Mouse (Mus musculus) embryo, embryonic 10 days (tissue): ENCODE measurements around the gene Slfnl1.

Experiments used
- DNase-seq: peaks from one replicate; pipeline ENCODE4 v3.0.0-alpha.2; 2015; ENCODE audit warnings: low spot score

Gene Slfnl1

DNA sequence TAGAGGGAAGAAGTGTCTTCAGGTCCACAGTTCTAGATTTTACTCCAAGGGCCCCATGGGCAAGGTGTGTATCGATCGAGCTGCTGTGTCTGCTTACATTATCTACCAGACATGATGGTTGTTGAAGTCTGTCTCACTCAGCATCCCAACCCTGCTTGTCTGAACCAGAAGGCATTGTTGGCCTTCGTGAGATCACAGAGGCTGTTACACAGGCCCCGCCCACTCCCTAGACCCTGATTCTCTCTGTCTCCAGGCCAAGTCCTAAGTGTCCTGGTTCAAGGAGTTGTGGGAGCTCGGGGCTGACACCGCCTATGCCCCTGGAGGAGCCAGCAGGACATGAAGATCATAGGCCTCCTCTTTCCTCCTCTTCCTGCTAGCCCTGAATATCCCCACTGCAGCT lies at the start of gene Slfnl1:
Gene Slfnl1 (plus strand): TSS at position 246 of the 400 bp plus-strand sequence.
- no peak for DNase-seq

DNA sequence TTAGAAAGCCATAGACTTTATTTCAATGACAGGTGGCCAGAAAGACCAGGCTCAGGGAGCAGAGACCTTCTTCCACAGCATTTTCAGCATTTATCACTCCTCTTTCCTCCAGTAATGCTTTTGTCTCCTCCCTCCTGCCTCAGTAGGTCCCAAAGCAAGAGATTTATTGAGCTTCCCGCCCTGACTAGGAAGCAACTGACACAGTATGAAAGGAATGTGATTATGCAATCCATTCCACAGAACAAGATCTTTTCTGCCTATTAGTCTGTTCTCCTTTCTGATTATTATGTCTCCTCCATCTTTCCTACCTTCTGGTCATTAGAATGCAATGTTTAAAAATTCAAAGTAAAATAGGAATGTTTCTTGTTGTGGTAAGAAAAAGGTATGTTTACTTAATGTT lies 44.3 kb upstream of the Slfnl1 start:
- no peak for DNase-seq

DNA sequence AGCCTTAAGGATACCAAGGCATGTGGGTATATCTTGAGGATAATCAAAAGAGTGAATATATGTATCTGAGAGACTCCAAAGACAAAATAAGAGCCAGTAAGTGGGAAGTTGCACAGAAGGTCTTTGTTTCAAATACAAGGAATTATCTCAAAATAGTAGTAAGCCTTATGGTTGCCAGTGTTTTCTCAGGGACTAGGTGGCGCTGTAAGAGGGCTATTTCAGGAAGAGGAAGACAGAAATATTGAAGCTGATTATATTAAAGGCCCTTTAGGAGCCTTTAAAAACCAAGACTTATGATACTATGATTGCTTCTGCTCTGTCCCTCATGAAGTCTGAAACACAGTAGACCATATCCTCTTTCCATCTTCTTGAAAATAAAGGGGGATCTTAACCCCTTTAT lies 25.1 kb upstream of the Slfnl1 start:
- DNase-seq, result no peak

DNA sequence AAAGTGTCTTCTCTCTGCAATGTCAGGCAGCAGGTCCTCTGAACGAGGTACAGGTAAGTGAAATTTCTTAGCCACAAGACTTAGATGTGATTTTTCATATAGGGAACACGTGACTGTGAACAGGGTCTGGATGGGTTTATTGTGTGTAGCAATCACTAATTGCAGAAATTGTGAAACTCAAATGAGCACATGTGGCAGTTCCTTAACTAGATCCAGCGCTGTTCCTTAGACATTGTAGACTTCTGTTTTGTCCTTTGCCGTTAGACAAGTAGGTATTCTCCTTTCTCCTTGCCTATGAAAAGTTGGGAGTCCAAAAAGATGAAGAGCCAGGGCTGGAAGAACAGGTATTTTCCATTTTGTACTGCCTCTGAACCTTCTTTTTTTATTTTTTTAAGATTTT lies 20.8 kb upstream of the Slfnl1 start:
- DNase-seq, result no peak

DNA sequence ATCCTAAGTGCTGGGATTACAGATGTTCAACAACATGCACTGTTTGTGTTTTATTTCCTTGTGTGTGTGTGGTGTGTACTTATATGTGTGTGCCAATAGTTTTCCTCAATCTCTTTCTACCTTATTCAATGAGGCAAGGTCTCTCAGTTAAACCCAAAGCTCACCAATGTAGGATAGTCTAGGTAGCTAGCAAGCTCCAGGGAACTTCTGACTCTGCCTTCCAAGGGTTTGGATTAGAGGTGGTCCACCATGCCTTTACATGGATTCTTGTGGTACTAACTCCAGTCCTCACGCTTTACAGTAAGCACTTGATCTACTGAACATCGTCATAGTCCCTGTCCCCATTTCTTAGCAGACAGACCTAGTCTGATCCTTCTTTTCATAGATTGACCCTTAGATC lies 17.7 kb upstream of the Slfnl1 start:
- DNase-seq, result no peak

DNA sequence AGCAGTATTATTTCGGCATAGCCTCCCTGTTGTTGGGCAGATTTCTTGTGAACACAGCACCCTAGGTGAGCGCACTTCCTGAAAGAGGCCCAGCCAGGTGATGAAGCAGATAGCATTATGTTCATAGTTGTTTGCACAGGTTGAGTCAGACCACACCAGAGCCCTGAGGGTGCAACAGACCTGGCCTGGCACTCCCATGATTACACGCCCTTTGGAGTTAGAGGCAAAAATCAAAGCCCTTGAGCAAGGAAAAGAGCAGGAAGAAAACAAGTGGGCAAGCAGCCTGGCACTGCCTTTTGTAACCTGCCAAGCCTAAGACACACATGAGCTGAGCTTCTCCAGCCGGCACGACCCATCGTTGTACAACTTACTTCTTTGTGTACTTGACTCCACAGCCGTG lies 15.5 kb upstream of the Slfnl1 start:
- DNase-seq, result no peak

DNA sequence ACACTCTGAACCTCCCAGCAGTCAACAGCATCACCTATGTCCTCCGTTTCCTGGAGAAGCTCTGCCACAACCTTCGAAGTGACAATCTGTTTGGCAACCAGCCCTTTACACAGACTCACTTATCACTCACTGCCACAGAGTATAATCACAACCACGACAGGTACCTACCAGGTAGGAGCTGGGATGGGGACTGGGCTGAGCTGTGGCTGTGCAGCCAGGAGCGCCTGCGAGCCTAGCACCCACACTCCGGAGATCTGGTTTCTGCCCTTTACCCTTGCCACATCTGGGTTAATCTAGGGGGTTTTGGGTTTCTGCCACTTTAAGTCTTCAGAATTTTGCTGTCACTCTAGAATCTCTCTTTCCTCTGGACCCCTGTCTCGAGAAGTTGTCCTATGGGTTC lies 15.1 kb upstream of the Slfnl1 start:
- DNase-seq, result no peak

DNA sequence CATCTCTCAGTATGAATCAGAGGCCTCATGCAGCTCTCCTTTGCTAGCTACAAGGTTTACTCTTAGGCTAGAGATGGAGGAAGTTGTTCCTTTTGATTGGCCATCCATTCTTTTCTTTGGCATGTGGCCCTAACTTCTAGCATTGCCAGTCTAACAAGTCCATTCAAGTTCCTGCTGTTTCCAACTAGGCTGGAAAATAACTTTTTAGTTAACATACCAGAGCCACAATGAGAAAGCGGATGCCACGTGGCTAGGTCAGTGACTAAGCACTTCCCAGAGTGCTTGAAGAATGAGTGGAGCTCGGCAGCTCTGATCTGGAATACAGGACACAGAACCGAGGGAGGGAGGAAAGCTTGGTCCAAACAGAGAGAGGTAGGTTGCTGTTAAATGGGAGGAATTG lies 14.7 kb upstream of the Slfnl1 start:
- DNase-seq, result no peak

DNA sequence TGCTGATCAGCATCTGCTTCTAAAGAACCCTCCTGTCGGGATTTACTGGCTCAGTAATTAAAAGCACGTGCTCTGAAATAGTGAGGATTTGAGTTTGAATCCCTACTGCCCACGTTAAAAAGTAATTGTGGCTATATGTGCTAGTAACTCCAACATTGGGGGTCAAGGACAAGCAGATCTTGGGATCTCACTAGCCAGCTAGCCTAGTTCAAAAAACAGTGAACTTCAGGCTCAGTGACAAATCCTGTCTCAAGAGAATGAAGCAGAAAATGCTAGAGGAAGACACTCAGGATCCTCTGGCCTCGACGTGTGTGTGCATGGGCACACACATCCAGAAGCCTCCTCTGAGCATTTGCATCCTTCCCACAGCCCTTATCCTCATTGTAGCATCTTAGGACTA lies 10.3 kb upstream of the Slfnl1 start:
- DNase-seq, result no peak

DNA sequence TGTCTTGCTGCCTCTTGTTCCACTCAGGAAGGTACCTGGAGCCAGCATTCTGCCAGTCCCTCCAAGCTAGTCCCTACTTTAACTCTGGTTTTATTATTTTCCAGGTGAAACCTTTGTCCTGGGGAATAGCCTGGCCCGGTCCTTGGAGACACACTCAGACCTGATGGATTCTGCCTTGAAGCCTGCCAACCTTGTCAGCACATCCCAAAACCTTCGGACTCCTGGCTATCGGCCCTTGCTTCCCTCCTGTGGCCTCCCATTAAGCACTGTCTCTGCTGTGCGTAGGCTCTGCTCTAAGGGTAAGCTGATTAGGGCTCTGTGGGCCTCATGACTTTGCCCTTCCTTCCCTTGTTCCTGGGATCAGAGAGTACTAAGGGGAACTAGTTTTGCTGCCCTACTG lies 9.7 kb upstream of the Slfnl1 start:
- DNase-seq, result no peak

DNA sequence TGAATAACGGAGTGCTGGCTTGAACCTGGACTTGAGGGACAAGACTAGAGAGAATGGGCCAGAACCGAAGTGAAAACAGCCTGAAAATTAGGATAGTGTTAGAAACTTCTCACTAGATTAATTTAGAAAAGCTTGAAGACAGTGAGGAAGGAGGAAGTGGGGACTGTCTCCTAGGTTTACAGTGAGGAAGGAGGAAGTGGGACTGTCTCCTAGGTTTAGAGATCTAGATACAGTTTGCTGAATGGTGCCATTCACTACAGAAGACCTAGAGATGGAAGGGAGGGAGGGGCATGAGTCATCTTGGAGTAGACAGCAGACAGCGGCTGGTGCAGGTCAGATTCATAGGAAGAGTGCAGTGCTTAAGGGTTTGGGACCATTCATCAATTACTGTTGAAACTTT lies 8.9 kb upstream of the Slfnl1 start:
- DNase-seq, result no peak

DNA sequence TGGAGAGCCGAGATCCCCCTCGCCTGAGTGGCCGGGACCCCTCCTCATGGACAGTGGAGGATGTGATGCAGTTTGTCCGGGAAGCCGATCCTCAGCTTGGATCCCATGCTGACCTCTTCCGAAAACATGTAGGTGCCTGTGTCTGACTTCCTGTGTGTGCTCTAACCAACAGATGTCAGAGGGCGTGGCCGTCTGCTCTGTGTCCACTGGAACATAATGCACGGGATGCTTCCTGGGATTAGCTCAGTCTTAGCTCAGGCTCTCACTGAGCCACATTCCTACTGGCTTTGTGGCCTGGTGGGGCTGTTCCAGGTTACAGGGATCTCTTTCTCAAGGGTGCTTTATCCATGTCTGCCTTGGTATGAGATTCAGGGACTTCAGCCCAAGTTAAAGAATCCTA lies 3.9 kb upstream of the Slfnl1 start:
- DNase-seq, result peak; percentile 14

DNA sequence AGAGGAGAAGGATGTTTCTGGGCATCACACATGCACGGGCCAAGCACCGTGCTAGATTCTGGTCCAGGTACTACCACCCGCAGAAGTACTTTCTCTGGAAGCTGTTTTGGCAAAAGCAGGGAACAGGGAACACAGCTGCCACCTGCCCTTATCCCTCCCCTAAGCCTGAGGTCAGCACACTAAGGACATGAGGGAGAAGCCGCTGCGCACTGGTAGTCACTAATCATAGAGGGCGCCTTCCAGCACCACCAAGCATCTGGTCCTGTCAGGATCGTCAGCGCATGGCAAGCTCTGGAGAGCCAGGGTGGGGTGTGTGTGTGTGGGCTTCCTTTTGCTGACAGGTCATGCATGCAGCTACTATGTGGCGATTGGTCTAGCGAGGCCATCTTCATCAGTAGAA lies 6.6 kb downstream of the Slfnl1 start:
- DNase-seq, result no peak

DNA sequence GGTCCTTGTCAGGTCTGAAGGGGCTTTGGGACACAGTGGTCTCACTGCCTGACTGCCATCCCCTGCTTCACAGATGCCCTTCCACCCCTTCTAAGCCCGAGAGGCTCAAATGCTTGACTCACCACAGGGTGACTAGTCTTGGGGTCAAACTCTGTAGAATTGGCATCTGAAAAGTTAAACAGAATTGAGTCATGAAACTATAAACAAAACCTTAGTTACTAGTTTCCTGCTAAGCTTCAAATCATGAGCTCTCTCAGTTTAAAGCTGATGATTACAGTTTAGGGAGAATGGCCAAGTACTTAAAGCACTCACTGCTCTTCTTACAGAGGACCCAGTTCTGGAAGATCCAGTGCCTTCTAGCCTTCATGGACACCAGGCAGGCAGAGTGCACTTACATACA lies 12.9 kb downstream of the Slfnl1 start:
- no peak for DNase-seq

DNA sequence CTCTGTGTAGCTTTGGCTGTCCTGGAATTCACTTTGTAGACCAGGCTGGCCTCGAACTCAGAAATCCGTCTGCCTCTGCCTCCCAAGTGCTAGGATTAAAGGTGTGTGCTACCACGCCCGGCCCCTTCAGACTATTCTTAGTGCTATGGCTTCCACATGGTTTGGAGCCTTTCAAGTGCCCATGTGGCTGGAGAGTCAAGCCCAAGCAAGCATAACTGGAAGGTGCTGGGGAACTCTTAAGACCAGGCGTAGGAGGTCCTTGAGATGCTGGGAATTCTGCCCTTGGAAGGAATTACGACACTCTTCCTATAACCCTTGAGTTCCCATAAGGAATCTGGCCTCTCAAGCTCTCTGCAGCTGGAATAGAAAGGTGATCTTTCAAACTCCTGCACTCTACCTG lies 24.6 kb downstream of the Slfnl1 start:
- DNase-seq, result no peak

DNA sequence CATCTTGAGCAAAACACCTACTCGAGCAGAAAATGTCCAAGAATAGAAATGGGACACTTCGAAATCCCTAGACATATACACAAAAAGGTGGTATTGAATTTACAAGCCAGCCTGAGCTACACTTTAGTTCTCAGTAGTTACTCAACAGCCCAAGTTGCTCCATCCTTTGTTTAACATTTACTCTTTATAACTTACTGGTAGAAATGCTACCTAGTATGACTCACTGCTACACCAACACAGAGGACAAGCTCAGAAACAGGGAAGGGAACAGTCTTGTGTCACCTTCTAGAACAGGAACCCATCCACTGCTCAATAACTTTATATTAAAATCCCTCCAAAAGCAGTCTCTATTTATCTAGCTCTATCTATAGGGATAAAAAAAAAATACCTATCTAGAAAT lies 33.7 kb downstream of the Slfnl1 start:
- DNase-seq, result no peak

DNA sequence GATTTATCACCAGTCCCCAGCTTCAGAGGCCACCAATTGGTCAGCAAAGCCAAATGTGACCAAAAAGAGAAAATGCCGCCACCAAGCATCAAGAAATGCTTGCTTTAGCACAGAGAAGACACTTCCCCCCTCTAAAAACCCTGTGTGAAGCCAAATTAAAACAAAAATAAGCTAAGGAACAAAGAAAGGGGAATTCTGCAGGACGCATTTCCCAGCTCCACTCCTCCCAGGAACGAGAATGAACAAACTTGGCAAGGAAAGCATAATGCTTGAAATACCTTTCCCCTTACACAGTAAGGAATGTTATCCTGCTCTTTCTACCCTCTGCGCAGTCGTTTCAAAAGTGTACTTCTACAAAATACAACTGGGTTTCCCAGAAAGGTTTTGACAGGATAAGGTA lies 36.0 kb downstream of the Slfnl1 start:
- no peak for DNase-seq

DNA sequence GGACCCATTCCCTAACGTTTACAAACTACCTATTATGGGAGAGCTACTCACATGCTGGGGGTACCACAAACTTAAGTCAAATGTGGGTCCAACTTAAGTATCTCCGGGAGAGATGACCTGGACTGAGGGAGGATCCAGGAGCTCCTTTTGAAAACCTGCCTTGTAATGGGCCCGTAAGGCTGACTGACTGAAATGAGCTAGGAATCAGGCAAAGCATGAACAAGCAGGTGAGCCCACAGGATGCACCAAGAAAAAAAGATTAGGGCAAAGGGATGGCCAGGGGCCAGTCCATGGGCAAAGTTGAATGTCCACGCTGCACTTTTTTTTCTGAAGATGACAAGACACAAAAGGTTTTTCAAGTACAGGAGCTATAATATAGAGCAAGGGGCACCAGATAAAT lies 37.0 kb downstream of the Slfnl1 start:
- DNase-seq, result no peak

DNA sequence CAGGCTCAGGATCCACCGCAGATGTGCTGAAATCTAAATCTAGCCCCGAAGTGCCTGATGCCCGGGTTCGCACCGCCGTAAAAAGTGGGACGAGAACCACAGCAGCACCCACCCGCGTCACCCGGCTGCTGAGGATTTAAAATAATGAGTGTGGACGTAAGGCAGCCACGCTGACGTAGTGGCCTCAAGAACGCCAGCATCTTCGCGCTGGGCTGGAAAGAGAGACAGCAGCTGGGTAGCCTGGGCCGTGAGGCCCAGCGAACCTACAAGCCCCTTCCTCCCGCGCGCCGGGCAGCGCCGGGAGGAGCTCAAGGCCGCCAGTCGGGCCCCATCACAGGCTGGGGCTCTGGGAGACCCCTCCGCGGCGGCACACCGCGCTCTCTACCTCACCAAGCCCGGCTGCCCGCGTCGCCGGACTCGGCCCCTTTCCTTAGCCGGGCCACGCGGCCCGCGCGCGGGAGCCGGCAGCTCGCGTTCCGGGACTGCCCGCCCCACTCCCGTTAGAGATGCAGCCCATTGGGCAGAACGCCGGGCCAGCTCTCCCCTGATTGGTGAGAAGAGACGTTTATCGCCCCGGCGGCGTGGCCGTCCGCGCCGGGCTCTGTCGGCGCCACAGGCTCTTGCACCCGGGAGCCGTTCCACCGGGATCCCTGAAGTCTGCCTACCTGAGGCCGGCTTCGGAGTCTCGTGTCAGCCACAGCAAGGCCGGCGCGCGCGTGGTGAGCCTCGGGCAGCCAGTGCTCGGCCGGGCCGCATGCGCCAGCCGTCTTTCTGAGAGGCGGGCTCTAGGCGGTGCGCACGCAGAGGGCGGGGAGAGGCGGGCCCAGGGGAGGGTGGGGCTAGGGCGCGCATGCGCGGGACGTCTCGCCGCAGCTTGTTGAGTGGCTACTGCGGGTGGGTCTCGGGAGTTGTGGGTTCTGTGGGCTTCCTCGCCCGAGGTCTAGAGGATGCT lies 37.7 kb downstream of the Slfnl1 start, which contains the start of gene Ctps:
Gene Ctps (minus strand): TSS at position 791 of the 952 bp plus-strand sequence.
- DNase-seq, result peak; percentile 95

DNA sequence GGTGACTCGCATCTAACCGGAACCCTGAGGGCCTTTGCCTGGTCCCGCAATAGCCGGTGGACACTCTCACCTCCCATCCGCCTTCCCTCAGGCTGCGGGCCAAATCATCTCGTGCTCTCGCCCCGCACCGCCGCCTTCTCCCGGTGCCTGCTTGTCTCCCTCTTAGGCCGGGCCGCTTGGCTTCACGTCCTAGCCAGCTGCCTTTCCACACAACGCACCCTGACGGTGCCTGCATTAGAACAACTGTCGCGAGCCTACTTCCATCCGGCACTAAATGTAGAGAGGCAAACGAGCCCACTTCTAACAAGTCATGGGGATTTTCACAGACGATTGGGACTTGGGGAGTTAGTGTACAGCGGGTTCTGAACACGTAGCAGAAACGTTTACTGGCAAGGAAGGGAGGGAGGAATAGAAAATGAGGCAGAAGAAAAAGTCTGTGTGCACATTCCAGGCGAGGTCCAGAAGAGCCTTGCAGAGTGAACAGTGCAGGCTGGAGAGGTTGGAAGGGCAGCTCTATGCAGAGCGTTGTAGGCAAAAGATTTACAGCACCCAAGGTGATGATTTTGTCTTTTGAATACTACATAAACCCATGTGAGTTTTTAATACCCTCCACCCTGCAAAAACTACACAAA lies 38.5 kb downstream of the Slfnl1 start:
- DNase-seq, result peak; percentile 75

DNA sequence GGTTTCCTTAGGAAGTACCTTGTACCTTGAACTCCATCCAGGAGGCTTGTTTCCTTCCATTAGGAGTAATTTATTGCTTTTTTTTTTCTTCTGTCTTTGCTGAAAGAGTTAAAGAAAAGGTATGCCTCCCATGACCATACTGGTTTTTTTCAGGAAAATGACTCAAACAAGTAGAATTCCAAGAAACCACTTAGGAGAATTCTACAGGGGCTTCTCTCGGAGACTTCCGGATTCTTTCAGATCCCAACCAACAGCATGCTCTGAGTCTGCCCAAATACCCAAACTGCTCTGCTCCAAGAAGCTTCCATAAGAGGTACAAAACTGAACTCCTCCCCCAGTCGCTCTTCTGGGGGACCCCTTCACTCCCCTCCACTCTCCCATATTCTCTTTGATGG lies 39.0 kb downstream of the Slfnl1 start:
- no peak for DNase-seq

DNA sequence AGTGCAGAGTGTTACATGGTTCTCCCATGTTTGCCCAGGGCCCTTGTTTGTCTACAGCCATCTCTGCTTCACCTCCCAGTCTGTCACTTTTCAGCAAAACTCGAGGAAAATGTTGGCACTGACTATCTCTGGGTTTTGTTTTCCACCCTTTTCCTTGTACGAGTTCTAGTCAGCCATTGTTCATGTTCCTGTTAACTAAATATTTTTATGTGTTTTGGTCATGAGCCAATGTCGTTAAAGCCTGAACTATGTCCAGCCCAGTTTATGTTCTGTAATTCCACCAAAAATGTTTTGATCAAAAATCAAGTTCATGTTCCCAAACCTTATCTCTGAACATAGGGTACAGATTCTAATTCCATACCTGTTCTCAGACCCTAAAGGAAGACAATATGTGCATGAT lies 39.7 kb downstream of the Slfnl1 start:
- no peak for DNase-seq

DNA sequence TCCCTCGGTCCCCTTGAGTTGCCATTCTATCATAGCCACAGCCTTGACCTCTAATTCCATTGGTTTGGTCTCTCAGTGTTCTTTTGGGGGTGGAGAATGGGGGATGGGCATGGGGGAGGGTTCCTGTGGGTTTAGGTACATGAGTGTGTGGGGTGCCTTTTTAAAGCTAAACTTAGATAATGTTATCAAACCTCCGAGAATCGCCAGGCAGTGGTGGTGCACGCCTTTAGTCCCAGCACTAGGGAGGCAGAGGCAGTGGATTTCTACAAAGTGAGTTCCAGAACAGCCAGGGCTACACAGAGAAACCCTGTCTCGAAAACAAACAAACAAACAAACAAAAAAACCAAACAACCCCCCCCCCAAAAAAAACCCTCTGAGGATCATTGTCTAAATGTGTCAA lies 48.9 kb downstream of the Slfnl1 start:
- DNase-seq, result no peak

DNA sequence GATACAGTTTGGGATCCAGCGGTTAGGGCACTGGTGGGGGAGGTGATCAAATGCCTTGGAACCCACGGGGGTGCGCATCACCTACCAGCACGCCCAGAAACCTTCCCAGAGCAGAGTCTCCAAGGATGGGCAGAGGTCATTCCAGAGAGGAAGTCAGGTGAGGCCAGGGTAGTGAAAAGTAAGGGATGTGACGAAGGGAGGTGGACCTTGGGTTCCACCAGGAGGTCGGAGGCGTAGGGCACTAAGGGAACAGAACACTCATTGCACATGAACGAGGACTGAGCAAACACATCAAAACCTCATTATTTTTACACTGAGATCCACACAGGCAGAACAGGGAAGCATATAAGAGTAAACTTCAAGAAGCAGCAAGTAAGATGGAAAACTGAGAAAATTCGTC lies 49.7 kb downstream of the Slfnl1 start:
- no peak for DNase-seq
